Mouse (Mus musculus): Measurements from ENCODE around the gene Ccl9. TPM values are rescaled to one million over a fixed set of nuclear protein-coding genes. Genes with fewer than 3 reads are reported as not detected.

Ccl9 gene
- polyA plus RNA-seq, 1 experiment = not detected

DNA sequence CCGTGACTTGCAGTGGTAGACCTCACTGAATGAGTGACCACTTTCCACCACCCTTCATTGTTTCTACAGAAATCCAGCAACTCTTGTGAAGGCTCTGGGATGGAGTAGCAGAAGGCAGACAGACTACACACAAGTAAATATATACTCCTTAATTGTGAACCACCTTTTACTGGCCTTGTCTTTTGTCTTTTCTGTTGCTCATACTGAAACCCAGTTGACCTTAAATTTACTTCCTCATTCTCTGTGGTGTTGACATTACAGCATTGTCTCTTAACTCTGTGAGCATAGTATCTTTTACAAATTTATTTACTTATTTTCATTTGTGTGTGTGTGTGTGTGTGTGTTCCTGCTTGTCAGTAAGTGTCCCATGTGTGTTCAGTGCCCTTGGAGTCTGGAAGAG lies 45.2 kb downstream of the Ccl9 start:
- no peak overlapping the region for H3K27ac ChIP-seq (ENCODE audit: insufficient read depth, low read length)
- TF ChIP-seq POLR2A (IDR thresholded peaks at IDR 0.05; ENCODE audit: insufficient read depth, low read length) (no peak), CTCF (IDR thresholded peaks at IDR 0.05; ENCODE audit: low read depth, low read length) (no peak), EP300 (IDR thresholded peaks at IDR 0.05; ENCODE audit: insufficient read depth, low read depth, low read length) (no peak)

DNA sequence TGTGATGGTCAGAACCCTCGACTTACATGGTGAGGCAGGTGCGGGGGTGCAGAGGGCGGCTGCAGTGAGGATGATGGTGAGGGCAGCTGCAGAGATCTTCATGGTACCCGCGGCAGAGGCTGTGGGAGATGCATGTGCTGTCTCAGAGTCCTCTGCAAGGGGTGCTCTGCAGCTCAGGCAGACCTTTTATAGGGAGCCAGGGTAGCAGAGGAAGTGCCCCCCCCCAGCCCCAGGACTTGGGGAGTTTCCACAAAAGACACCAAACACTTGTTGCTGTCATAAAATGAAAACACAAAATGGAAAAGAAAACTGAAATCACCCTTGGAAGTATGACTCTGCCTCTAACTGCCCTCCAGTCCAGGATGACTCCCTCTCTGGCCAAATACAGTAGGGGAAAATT lies 48.1 kb downstream of the Ccl9 start, which contains the start of gene Ccl5:
TSS of gene Ccl5 (minus strand) at position 159 of the 400 bp plus-strand sequence.
- Histone ChIP-seq H3K27ac (ENCODE audit: insufficient read depth, low read length) (no peak within 1 kb of the TSS), H3K9ac (ENCODE audit: low read depth, poor library complexity, severe bottlenecking) (no peak within 1 kb of the TSS), H3K4me3 (ENCODE audit: low read depth, low read length) (no peak within 1 kb of the TSS), H3K9me3 (replicated peaks; ENCODE audit: control insufficient read depth, insufficient read depth, low read length, poor library complexity, severe bottlenecking) (no peaks in the 10 kb centered on the region), H3K27me3 (ENCODE audit: control insufficient read depth, insufficient read depth, low read length, poor library complexity, severe bottlenecking) (no peaks in the 10 kb centered on the region), H3K4me1 (ENCODE audit: control insufficient read depth, insufficient read depth, low read length) (no peaks in the 10 kb centered on the region), H3K36me3 (ENCODE audit: control insufficient read depth, insufficient read depth, low read length, poor library complexity, severe bottlenecking) (no peaks in the 10 kb centered on the region)
- TF ChIP-seq CTCF (IDR thresholded peaks at IDR 0.05; ENCODE audit: low read depth, low read length) = no peak

More for the DNA sequence above, 45.2 kb downstream of the Ccl9 start:
- no peaks in the 10 kb centered on the region for H3K36me3 ChIP-seq (ENCODE audit: control insufficient read depth, insufficient read depth, low read length, poor library complexity, severe bottlenecking)
- H3K9ac ChIP-seq (ENCODE audit: low read depth, poor library complexity, severe bottlenecking) = no peak overlapping the region
- H3K9me3 ChIP-seq (replicated peaks; ENCODE audit: control insufficient read depth, insufficient read depth, low read length, poor library complexity, severe bottlenecking) = no peaks in the 10 kb centered on the region
- H3K27me3 ChIP-seq (ENCODE audit: control insufficient read depth, insufficient read depth, low read length, poor library complexity, severe bottlenecking) = no peaks in the 10 kb centered on the region
- no peaks in the 10 kb centered on the region for H3K4me1 ChIP-seq (ENCODE audit: control insufficient read depth, insufficient read depth, low read length)
- H3K4me3 ChIP-seq (ENCODE audit: low read depth, low read length) = no peak overlapping the region

DNA sequence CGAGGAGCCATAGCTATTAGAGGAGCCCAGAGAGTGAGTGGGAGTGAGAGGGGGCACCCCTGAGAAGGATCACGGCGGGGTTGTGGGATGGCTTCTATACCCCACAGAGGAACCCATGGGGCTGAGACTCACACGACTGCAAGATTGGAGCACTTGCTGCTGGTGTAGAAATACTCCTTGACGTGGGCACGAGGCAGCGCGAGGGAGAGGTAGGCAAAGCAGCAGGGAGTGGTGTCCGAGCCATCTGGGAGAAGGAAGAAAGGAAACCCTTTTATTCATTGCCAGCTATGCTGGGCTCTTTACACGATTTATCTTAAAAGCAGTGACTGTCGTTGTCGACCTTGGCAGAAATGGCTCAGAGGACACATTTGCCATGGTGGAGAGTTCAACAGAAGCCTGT lies 49.4 kb downstream of the Ccl9 start:
- TF ChIP-seq EP300 (IDR thresholded peaks at IDR 0.05; ENCODE audit: insufficient read depth, low read depth, low read length) (no peak), CTCF (IDR thresholded peaks at IDR 0.05; ENCODE audit: low read depth, low read length) (no peak), POLR2A (IDR thresholded peaks at IDR 0.05; ENCODE audit: insufficient read depth, low read length) (no peak)
- H3K9me3 ChIP-seq (replicated peaks; ENCODE audit: control insufficient read depth, insufficient read depth, low read length, poor library complexity, severe bottlenecking) = no peaks in the 10 kb centered on the region
- H3K4me3 ChIP-seq (ENCODE audit: low read depth, low read length) = no peak overlapping the region
- H3K36me3 ChIP-seq (ENCODE audit: control insufficient read depth, insufficient read depth, low read length, poor library complexity, severe bottlenecking) = no peaks in the 10 kb centered on the region
- H3K9ac ChIP-seq (ENCODE audit: low read depth, poor library complexity, severe bottlenecking) = no peak overlapping the region
- no peaks in the 10 kb centered on the region for H3K4me1 ChIP-seq (ENCODE audit: control insufficient read depth, insufficient read depth, low read length)
- H3K27me3 ChIP-seq (ENCODE audit: control insufficient read depth, insufficient read depth, low read length, poor library complexity, severe bottlenecking) = no peaks in the 10 kb centered on the region
- no peak overlapping the region for H3K27ac ChIP-seq (ENCODE audit: insufficient read depth, low read length)

Other genes starting within 250 kb of the Ccl9 start
- gene Rasl10b, start 169.5 kb downstream of the Ccl9 start, polyA plus RNA-seq (2011; ENCODE audit: insufficient read depth, insufficient read length, low read depth, missing spikeins) = 1.1 and 1.6 TPM in 2 replicates
- not detected in 2 replicates for gene Gas2l2, start 149.2 kb downstream of the Ccl9 start, polyA plus RNA-seq (2011; ENCODE audit: insufficient read depth, insufficient read length, low read depth, missing spikeins)
- not detected in 2 replicates for gene 1700020L24Rik, start 141.0 kb downstream of the Ccl9 start, polyA plus RNA-seq (2011; ENCODE audit: insufficient read depth, insufficient read length, low read depth, missing spikeins)
- gene Mmp28, start 115.6 kb downstream of the Ccl9 start, polyA plus RNA-seq (2011; ENCODE audit: insufficient read depth, insufficient read length, low read depth, missing spikeins) = 0.26 and 0.52 TPM in 2 replicates
- 324 and 326 TPM in 2 replicates for gene Taf15, start 105.5 kb downstream of the Ccl9 start, polyA plus RNA-seq (2011; ENCODE audit: insufficient read depth, insufficient read length, low read depth, missing spikeins)
- gene Heatr9, start 56.5 kb downstream of the Ccl9 start, polyA plus RNA-seq (2011; ENCODE audit: insufficient read depth, insufficient read length, low read depth, missing spikeins) = not detected in 2 replicates
- gene Ccl5, start 48.1 kb downstream of the Ccl9 start, polyA plus RNA-seq (2011; ENCODE audit: insufficient read depth, insufficient read length, low read depth, missing spikeins) = not detected in 2 replicates
- gene Ccl6, start 14.5 kb upstream of the Ccl9 start, polyA plus RNA-seq (2011; ENCODE audit: insufficient read depth, insufficient read length, low read depth, missing spikeins) = not detected in 2 replicates
- not detected in 2 replicates for gene Rpl9-ps1, start 67.0 kb upstream of the Ccl9 start, polyA plus RNA-seq (2011; ENCODE audit: insufficient read depth, insufficient read length, low read depth, missing spikeins)
- not detected in 2 replicates for gene Ccl3, start 70.7 kb upstream of the Ccl9 start, polyA plus RNA-seq (2011; ENCODE audit: insufficient read depth, insufficient read length, low read depth, missing spikeins)
- not detected in 2 replicates for gene Ccl4, start 83.9 kb upstream of the Ccl9 start, polyA plus RNA-seq (2011; ENCODE audit: insufficient read depth, insufficient read length, low read depth, missing spikeins)
- not detected in 2 replicates for gene Wfdc17, start 125.4 kb upstream of the Ccl9 start, polyA plus RNA-seq (2011; ENCODE audit: insufficient read depth, insufficient read length, low read depth, missing spikeins)
- gene Wfdc18, start 130.4 kb upstream of the Ccl9 start, polyA plus RNA-seq (2011; ENCODE audit: insufficient read depth, insufficient read length, low read depth, missing spikeins) = not detected in 2 replicates
- not detected in 2 replicates for gene Wfdc21, start 168.3 kb upstream of the Ccl9 start, polyA plus RNA-seq (2011; ENCODE audit: insufficient read depth, insufficient read length, low read depth, missing spikeins)
- gene Heatr6, start 175.1 kb upstream of the Ccl9 start, polyA plus RNA-seq (2011; ENCODE audit: insufficient read depth, insufficient read length, low read depth, missing spikeins) = 20.7 and 23.8 TPM in 2 replicates

Data from ES-Bruce4 (cell line).